Mouse (Mus musculus) gastrocnemius, adult 8-10 months (tissue): ENCODE results near the gene Oit1. TPM values are rescaled to one million over a fixed set of nuclear protein-coding genes. Genes with fewer than 3 reads are reported as not detected.

Experiments
- DNase-seq, 2 experiments: peaks; one replicate each; pipeline ENCODE4 v3.0.0; 2022; ENCODE audit warnings: low spot score in 2 of 2
- total RNA-seq, 4 experiments: library from RNA; stranded (reverse); gene quantifications; 2 replicates each; pipeline ENCODE4 v1.2.4; 2022

Gene Oit1
- not detected for total RNA-seq

GRCm38 (mm10) chr14:8378685-8379313 lies at the start of gene Oit1:
Oit1 (minus strand) TSS chr14:8378754.
- no peak for DNase-seq

DNA sequence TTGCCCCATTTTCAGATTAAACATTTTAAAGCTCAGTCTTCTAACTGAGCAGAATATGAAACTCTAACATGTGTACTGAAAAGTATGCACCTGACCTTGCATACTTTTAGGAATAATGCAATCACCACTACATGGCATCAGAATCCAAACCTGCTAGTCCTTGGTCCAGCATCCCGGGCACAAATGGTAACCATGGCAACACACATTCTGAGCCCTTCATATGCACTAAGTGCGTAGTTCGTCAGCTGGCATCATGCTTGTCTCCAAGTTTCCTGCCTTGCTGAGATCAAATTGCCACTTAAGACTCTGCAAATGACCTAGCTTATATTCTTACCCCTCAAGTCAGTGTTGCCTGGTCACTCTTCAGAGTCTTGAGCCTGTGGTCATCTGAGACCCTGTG lies 44.3 kb upstream of the Oit1 start:
- DNase-seq, result no peak

DNA sequence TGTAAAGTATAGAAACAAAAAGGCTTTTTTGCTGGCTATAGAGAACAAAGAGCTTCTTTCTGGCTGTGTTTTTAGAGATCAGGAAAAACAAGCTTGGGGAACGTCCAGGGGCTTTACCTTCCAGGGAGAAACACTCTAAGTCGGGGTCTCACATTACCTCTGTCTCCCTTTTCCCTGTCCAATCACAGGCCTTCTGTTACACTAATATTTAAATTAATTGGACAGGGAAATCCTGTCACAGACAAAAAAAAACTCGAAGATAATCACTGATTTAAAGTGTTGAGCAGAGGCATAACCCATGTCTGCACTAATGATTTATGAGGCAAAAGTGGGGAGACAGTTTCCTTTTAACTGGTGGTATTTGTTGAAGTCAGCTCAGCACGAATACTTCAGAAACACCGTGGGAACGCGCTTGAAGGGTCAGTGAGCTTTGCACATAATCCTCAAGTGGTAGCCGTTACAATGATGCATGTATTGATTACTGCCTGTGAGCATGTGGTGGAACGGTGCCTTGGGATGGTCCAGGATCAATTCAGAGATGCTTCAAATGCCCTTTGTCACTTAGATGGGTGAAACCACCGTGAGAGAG lies 42.7 kb upstream of the Oit1 start:
- no peak for DNase-seq

DNA sequence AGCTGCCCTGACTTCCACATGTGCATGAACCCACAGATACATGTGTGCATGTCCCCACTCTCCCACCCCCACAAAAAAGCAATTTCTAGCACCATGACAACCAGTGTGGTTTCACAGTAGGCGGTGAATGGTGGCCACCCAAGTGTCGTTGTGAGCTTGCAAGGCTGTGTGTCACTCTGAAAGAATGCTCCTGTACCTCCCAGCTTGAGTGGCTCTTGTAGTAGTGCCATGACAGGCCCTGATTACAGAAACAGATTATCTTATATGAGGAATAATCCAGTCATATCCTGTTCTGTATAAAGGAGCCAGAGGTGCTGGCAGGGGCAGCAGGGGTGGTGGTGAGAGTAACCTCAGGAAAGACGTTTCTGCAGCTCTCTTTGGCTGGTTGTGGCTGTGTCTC lies 40.1 kb upstream of the Oit1 start:
- DNase-seq, result no peak

DNA sequence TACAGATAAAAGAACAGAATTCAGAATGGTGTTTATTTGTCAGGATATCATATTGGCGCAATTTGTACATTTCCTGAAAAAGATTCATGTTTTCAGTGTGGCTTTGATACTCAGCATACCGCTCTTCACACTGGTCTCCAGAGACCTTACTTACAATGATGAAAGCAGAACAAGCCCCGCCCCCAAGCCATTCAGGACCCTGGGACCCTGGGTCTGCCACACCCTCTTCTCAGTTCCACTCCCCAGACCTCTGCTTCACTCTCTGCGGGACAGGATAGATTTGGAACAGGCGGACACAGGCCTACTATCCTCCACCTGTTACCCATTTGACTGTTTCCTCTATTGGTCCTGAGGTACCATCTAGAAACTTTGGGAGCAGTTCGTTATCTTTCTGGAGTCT lies 27.4 kb upstream of the Oit1 start:
- DNase-seq, result no peak

GRCm38 (mm10) chr14:8403310-8403709 lies 24.8 kb upstream of the Oit1 start:
- DNase-seq, result no peak

DNA sequence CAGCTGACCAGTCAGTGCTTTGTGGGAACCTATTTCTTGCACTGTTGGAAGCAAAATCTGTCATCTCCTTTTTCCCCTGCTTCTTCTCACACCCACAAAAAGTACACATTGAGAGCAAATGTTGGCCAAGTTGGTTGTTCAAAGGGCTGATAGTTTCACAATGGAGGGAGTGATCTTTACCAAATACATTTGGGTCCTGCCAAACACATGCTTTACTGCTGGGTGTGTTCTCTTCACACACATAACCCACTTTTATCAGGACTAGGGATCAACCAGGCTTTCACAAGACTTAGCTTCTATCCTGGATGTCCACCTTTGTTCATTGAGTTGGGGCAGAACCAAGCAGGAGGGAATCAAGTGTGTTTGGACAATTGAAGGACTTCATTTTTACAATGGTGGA lies 20.0 kb upstream of the Oit1 start:
- no peak for DNase-seq

DNA sequence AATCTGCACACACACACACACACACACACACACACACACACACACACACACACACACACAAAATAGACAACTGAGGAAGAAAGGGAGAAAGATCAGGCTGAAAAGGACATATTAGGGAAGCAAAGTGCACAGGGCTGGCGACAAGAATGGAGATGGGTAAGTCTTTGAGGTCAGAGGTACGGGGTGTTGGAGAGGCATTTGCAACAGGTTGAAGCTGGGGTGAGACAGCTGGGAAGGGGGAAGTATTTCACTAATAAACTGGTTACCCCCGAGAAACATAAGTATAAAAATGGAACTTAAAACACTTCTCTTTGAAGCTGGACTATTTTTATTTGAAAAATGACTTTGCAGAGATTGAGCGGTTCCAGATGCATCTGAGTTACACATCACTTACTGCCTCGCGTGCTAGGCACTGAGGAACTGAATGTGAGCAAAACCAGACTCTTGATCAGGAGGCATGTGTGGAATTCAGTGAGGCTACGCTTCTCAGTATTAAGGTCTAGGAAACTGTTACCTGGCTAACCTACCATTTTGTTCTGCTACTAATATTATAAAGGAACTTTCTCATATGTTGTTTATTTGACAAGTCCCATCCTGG lies 17.2 kb upstream of the Oit1 start:
- DNase-seq, result no peak

- DNase-seq, result no peak
These were observed 13.7 kb upstream of the Oit1 start for GRCm38 (mm10) chr14:8392181-8392825.

DNA sequence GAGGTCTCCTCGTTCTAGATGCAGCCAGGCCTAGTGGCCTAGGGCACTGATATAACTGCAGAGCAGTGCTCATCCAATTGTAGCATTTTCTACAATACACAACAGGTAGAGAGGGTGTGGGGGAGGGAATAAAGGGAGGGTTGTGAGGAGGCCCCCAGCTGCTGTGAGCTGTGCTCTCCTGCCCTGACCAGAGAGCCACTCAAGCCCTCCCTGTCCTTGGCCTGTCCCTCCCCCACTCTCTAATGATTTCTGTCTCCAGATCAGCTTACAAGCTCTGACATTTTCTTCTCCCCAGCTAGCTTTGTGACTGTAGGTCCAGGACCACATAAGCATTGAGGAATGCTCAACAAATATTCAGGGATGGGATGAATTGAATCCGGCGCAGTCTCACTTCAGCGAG lies 9.2 kb downstream of the Oit1 start:
- DNase-seq, result no peak

DNA sequence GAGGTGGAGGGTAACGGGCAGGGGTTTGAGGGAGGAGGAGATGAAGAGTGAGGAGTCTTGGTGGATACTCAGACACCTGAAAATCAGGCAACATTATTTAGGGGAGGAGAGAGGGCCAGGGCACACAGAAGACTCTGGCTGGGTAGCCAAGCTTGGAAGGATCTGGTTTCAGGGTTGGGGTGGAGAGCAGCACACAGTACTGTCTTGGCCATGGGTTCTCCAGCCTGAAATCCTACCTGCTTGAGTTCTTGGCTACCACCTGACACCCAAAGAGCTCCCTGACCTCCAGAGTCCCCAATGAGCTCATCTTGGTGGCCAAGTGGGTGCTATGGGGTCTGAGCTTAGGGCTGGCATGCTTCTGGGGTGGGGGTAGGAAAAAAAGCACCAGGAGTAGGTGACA lies 9.7 kb downstream of the Oit1 start:
- DNase-seq, result peak in 1 of 2 experiments; percentile 35

- DNase-seq, result no peak
These were observed 10.6 kb downstream of the Oit1 start for GRCm38 (mm10) chr14:8367727-8368520.

- no peak for DNase-seq
These were observed 11.4 kb downstream of the Oit1 start for GRCm38 (mm10) chr14:8367121-8367520.

DNA sequence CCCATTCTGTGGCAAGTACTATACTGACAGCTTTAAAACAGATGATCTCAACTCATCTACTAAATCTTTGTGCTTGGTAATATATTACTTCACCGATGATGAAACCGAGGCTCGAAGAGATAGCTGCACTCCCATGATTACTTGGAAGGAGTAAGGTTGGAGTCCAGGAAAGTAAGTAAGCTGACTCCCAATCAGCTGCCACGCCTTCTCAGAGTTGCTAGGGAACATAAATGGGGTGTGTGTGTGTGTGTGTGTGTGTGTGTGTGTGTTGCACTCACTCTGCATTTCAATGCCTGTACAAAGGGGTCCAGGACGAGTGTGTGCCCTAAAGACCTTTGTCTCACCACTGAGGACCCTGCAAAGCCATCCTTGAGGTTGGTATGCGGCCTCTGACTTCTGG lies 12.7 kb downstream of the Oit1 start:
- DNase-seq, result no peak

DNA sequence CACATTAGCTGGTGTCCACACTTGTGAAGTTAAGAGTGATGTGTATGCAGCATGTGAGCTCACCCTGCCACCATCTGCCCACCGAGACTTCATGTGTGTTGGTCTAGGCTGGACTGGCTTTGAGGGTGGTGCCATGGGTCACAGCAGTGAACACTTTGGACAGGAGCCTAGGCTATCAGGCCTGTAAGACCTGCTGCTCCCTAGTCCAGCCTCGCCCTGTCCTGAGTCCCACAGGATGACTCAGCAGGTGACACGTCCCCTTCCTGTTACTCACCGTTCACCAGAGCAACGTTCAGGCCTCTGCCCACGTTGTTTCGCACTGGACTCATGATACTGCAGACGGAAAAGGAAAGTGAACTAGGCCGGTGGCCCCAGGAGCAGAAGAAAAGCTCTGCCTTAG lies 21.7 kb downstream of the Oit1 start:
- no peak for DNase-seq

DNA sequence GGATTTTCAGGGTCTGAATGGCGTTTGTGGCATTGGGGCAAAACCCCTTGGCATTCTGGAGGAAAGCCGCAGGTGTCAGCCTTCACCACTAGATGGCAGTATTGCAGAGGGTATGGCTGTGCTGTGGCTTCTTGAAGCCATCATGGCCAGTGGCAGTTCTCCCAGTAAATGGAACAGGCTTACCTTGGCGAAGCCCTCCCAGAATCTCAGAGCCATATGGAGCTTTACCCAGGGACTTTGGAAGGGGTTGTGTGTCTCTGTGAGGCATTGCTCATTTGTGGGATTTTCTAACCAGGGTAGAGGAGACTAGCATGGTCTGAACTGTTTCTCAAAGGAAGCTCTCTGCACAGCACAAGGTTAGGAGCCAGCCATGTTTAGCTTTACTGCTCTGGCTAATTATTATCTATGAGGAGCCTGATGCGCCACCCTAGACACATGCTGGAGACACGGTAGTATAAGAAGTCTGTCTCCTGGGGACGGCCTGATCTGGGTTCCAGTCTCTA lies 22.5 kb downstream of the Oit1 start:
- DNase-seq, result peak in 1 of 2 experiments; percentile 26

DNA sequence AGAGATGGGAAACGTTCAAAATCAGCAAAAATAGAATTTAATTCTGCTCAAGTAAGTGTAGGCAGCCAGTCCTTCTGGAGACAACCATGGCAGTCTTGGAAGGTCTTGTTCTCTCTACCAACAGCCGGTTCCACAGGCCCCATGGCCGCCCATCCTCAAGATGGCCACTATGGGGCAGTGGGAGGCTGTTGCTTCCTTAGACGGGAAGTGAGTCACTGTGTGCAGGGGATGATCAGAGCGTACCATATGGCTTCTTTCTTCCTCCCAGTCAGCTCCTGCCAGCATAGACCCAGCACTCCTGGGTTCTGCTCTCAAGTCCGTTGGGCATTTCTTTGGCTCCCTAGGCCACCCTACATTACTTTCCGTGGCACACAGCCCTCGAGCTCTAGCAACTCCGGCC lies 29.6 kb downstream of the Oit1 start:
- no peak for DNase-seq

DNA sequence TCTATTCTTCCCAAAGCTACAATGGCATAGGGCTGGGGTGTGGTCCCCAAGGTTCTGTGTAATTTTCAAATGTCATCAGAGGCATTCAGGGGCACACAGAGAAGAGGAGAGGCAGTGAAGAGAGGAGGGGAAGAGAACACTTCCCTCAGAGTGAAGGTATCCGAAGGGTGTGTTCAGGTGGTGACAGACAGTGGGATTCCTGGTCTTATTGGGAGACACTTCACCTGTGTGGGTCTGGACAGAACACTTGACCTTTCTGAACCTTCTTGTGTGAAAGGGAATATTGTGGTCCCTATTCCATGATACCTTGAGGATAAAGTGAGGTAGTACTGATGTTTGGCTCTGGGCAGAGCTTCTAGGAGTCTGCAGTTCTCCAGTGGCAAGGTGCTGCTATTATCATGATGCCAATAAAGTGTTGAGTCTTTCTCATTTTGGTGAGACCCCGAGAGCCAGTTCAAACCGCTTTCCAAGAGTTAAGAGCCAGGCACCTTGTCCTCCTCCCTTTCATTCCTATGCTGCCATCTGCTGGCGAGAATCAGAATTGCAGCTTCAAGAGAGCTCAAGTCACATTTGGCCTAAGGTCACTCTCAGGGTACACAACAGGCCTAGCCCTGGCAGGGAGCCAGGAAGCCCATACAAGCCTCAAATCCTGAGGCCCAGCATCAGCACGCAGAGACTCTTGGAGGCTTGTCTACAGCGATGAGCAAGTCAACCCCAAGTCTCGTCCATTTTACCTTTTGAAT lies 32.1 kb downstream of the Oit1 start:
- peak; percentile 70 for DNase-seq

DNA sequence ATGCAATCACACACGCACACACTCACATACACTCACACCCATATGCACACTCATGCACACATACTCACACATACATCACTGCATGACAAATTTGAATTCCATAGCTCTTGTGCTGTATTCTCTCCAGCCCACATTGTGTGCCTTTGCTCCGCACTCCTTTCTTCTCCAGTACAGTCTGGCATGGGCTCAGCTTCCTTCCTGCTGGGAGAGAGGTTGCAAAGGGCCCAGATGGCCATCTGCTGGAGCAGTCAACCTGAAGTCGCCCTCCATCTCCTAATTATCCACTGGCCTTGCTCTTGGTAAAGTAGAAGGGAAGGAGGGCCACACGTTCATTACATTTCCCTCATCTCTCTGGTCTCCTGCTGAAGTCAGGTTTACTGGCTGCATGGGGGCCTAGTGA lies 33.0 kb downstream of the Oit1 start:
- DNase-seq, result no peak

DNA sequence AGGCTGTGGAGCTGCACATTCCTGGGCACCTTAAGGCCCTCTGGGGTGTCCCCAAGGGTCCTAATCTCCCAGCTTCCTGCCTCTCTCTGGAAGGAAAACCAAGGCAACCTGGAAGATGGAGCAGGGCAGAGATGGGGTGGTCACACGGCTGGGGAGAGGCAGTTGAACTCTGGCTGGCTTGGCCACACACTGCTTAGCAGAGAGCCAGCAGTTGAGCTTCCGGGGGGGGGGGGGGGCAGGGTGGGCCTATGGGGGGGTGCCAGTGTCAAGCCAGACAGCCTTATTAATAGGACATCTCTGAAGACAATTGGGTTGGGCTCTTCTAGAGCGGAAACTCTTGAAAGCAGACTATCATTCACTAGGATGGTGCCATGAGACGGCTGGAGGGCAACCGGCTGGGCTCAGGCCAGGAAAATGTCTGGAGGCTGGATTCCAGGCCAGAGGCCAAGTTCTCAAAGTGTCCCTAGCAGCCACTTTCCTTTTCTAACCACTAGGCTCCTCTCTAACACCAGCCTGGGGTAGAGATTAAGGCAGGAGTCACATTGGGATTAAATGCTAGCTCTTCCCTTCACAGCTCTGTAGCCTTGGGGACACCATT lies 35.9 kb downstream of the Oit1 start:
- DNase-seq, result peak in 1 of 2 experiments; percentile 26

- DNase-seq, result no peak
These were observed 38.3 kb downstream of the Oit1 start for GRCm38 (mm10) chr14:8340226-8340625.
